Mouse (Mus musculus) liver, embryonic 11.5 days (tissue): Measurements from ENCODE around the gene Ehbp1l1. TPM values are rescaled to one million over a fixed set of nuclear protein-coding genes. Genes with fewer than 3 reads are reported as not detected.
"Not testable (repeated sequence)": the region's sequence is repeated elsewhere in the genome, so short reads cannot be mapped to it uniquely, and the experiment has no call there.

ENCODE experiments used
- ATAC-seq: fragments of 200-750 bp; cut with Nextera tagmentation; replicated peaks from 2 replicates; pipeline ENCODE4 v1.8.0; 2017; ENCODE audit warnings: moderate number of reproducible peaks, mild to moderate bottlenecking, moderate TSS enrichment, moderate library complexity; ENCODE audit not compliant: low FRiP score
- DNase-seq: peaks from one replicate; pipeline ENCODE4 v3.0.0-alpha.2; 2017; ENCODE audit warnings: low spot score
- H3K27ac ChIP-seq: fragments of 300-500 bp; sonication (generic); 2 replicates; pipeline ENCODE4 v1.5.1; 2014; ENCODE audit warnings: mild to moderate bottlenecking, low read depth, low read length, control low read depth
- H3K27me3 ChIP-seq: fragments of 300-500 bp; sonication (generic); replicated peaks from 2 replicates; pipeline ENCODE4 v1.6.1; 2014; ENCODE audit warnings: low read length, mixed read lengths; ENCODE audit not compliant: control insufficient read depth, insufficient read depth
- H3K36me3 ChIP-seq: fragments of 300-500 bp; sonication (generic); 2 replicates; pipeline ENCODE4 v1.6.1; 2014; ENCODE audit warnings: mild to moderate bottlenecking, low read length, moderate library complexity, mixed read lengths; ENCODE audit not compliant: control insufficient read depth, insufficient read depth
- H3K4me1 ChIP-seq: fragments of 300-500 bp; sonication (generic); replicated peaks from 2 replicates; pipeline ENCODE4 v1.6.1; 2014; ENCODE audit warnings: low read length, mixed read lengths; ENCODE audit not compliant: control insufficient read depth, insufficient read depth
- H3K4me2 ChIP-seq: fragments of 300-500 bp; sonication (generic); 2 replicates; pipeline ENCODE4 v1.6.1; 2014; ENCODE audit warnings: mild to moderate bottlenecking, control low read depth, moderate library complexity
- H3K4me3 ChIP-seq: fragments of 300-500 bp; sonication (generic); 2 replicates; pipeline ENCODE4 v1.5.1; 2014; ENCODE audit warnings: low read depth, low read length, control low read depth
- H3K9ac ChIP-seq: fragments of 300-500 bp; sonication (generic); 2 replicates; pipeline ENCODE4 v1.6.1; 2014; ENCODE audit warnings: low read depth, low read length, control low read depth
- H3K9me3 ChIP-seq: fragments of 300-500 bp; sonication (generic); 2 replicates; pipeline ENCODE4 v1.6.1; 2016; ENCODE audit warnings: low read length, inconsistent platforms, mixed read lengths; ENCODE audit not compliant: control insufficient read depth
- WGBS: fragments of 180-500 bp; shearing (Covaris S2); extraction: QIAGEN DNeasy Blood & Tissue Kit; methylation state at CpG from one replicate; pipeline ENCODE4 v1.1.7; 2014; 5-methylcytosine and 5-hydroxymethylcytosine counted together
- polyA plus RNA-seq: library from polyadenylated mRNA; unstranded; fragments of >200 nt; fragmentation: Nextera tagmentation; extraction: Ambion mirVana; gene quantifications from 2 replicates; pipeline ENCODE4 v1.2.1, GENCODE M21; 2014

Gene Ehbp1l1
- polyA plus RNA-seq, 1 experiment from 2014 or later = 67.1 TPM

- Histone ChIP-seq H3K9ac (peak overlapping the region; percentile 91), H3K9me3 (no peaks in the 10 kb centered on the region), H3K27ac (peak overlapping the region; percentile 87), H3K4me3 (peak overlapping the region; percentile 96), H3K4me2 (peak overlapping the region; percentile 99), H3K4me1 (peaks cover 40% of the 10 kb centered on the region), H3K27me3 (no peaks in the 10 kb centered on the region), H3K36me3 (peaks cover 27% of the 10 kb centered on the region)
- WGBS = 6% methylated on average over 42 of the region's 42 CpGs
- DNase-seq (peak; percentile 91), ATAC-seq (peak; percentile 73)
Observed at GRCm38 (mm10) chr19:5689565-5690342, 36.4 kb downstream of the Ehbp1l1 start.

- no peaks in the 10 kb centered on the region for H3K9me3 ChIP-seq
- peak overlapping the region; percentile 99 for H3K4me2 ChIP-seq
- no peak for ATAC-seq
- peaks cover 33% of the 10 kb centered on the region for H3K36me3 ChIP-seq
- peaks cover 40% of the 10 kb centered on the region for H3K4me1 ChIP-seq
- H3K27ac ChIP-seq = peak overlapping the region; percentile 87
- H3K9ac ChIP-seq = peak overlapping the region; percentile 91
- peak overlapping the region; percentile 96 for H3K4me3 ChIP-seq
- DNase-seq = peak; percentile 52
- under 1% methylated on average over 7 of the region's 7 CpGs for WGBS
- H3K27me3 ChIP-seq = no peaks in the 10 kb centered on the region
Observed at GRCm38 (mm10) chr19:5689088-5689428, 37.1 kb downstream of the Ehbp1l1 start.

- Histone ChIP-seq H3K27me3 (no peaks in the 10 kb centered on the region), H3K4me3 (peak within 1 kb of the TSS; percentile 96), H3K36me3 (peaks cover 36% of the 10 kb centered on the region), H3K9me3 (no peaks in the 10 kb centered on the region), H3K4me1 (peaks cover 40% of the 10 kb centered on the region), H3K27ac (peak within 1 kb of the TSS; percentile 87), H3K4me2 (peak within 1 kb of the TSS; percentile 99), H3K9ac (peak within 1 kb of the TSS; percentile 91)
- DNase-seq = peak; percentile 94
- WGBS = under 1% methylated on average over 68 of the region's 69 CpGs
- peak; percentile 80 for ATAC-seq
Observed at GRCm38 (mm10) chr19:5688200-5689087, 37.7 kb downstream of the Ehbp1l1 start, which contains the start of the genes Map3k11 and Pcnx3. Gene Map3k11, plus strand, starts transcription at chr19:5688742. Gene Pcnx3, minus strand, starts transcription at chr19:5688908.

GRCm38 (mm10) chr19:5687738-5688137, 38.4 kb downstream of the Ehbp1l1 start:
- Histone ChIP-seq H3K4me1 (peaks cover 37% of the 10 kb centered on the region), H3K36me3 (peaks cover 35% of the 10 kb centered on the region)

GRCm38 (mm10) chr19:5686954-5687353, 39.2 kb downstream of the Ehbp1l1 start:
- H3K27ac ChIP-seq = peak overlapping the region; percentile 87
- peaks cover 42% of the 10 kb centered on the region for H3K36me3 ChIP-seq
- H3K4me3 ChIP-seq = peak overlapping the region; percentile 96
- H3K9me3 ChIP-seq, ATAC-seq, H3K27me3 ChIP-seq, DNase-seq: not testable (repeated sequence)
- H3K4me1 ChIP-seq = peaks cover 36% of the 10 kb centered on the region
- H3K4me2 ChIP-seq = peak overlapping the region; percentile 99
- H3K9ac ChIP-seq = peak overlapping the region; percentile 91
- 89% methylated on average over 12 of the region's 12 CpGs for WGBS

More at GRCm38 (mm10) chr19:5687738-5688137, 38.4 kb downstream of the Ehbp1l1 start:
- Histone ChIP-seq H3K27ac (peak overlapping the region; percentile 87), H3K4me3 (peak overlapping the region; percentile 96), H3K9ac (peak overlapping the region; percentile 91), H3K27me3 (no peaks in the 10 kb centered on the region), H3K9me3 (no peaks in the 10 kb centered on the region), H3K4me2 (peak overlapping the region; percentile 99)
- WGBS = 22% methylated on average over 9 of the region's 9 CpGs
- DNase-seq = no peak
- ATAC-seq = no peak

- ATAC-seq (peak; percentile 28), DNase-seq (no peak)
- H3K36me3 ChIP-seq = peaks cover 43% of the 10 kb centered on the region
- peak overlapping the region; percentile 99 for H3K4me2 ChIP-seq
- peak overlapping the region; percentile 50 for H3K9ac ChIP-seq
- no peaks in the 10 kb centered on the region for H3K27me3 ChIP-seq
- peaks cover 31% of the 10 kb centered on the region for H3K4me1 ChIP-seq
- H3K4me3 ChIP-seq = peak overlapping the region; percentile 30
- 60% methylated on average over 13 of the region's 13 CpGs for WGBS
- peak overlapping the region; percentile 87 for H3K27ac ChIP-seq
- no peaks in the 10 kb centered on the region for H3K9me3 ChIP-seq
Observed at GRCm38 (mm10) chr19:5686437-5686836, 39.7 kb downstream of the Ehbp1l1 start.

- Histone ChIP-seq H3K36me3 (peaks cover 48% of the 10 kb centered on the region), H3K9me3 (no peaks in the 10 kb centered on the region), H3K27me3 (no peaks in the 10 kb centered on the region), H3K27ac (peak overlapping the region; percentile 87), H3K4me3 (peak overlapping the region; percentile 30; the same call in 1 of the 2 replicates), H3K9ac (peak overlapping the region; percentile 50; the same call in 1 of the 2 replicates), H3K4me2 (peak overlapping the region; percentile 99), H3K4me1 (peaks cover 25% of the 10 kb centered on the region)
- 94% methylated on average over 11 of the region's 11 CpGs for WGBS
- DNase-seq (no peak), ATAC-seq (no peak)
Observed at GRCm38 (mm10) chr19:5685861-5686260, 40.3 kb downstream of the Ehbp1l1 start.

GRCm38 (mm10) chr19:5685431-5685830, 40.7 kb downstream of the Ehbp1l1 start:
- Histone ChIP-seq H3K4me2 (no peak overlapping the region), H3K4me3 (no peak overlapping the region), H3K27me3 (no peaks in the 10 kb centered on the region), H3K9me3 (no peaks in the 10 kb centered on the region), H3K9ac (no peak overlapping the region; the same call in 1 of the 2 replicates), H3K27ac (no peak overlapping the region), H3K4me1 (peaks cover 21% of the 10 kb centered on the region), H3K36me3 (peaks cover 50% of the 10 kb centered on the region)
- ATAC-seq (no peak), DNase-seq (no peak)
- 95% methylated on average over 19 of the region's 19 CpGs for WGBS
